Mouse (Mus musculus): ENCODE measurements around the gene Slco2a1.

- TF ChIP-seq POLR2A (IDR thresholded peaks at IDR 0.05; ENCODE audit: control insufficient read depth, low read depth, low read length): no peak
- no peak for TF ChIP-seq CTCF (IDR thresholded peaks at IDR 0.05; ENCODE audit: control insufficient read depth, insufficient read depth, insufficient replicate concordance, low read depth, low read length)
Measured at GRCm38 (mm10) chr9:102993764-102994163, 5.3 kb downstream of the Slco2a1 start.
